Mouse (Mus musculus) small intestine, adult 2 months (tissue): ENCODE results near the gene Spata31d1b. TPM values are rescaled to one million over a fixed set of nuclear protein-coding genes. Genes with fewer than 3 reads are reported as not detected.
"Not testable (repeated sequence)": the region's sequence is repeated elsewhere in the genome, so short reads cannot be mapped to it uniquely, and the experiment has no call there.

ENCODE experiments used
- H3K27ac ChIP-seq: fragments of 200-500 bp; 2 replicates; pipeline ENCODE4 v1.5.1; 2012; ENCODE audit warnings: low read depth, low read length, control low read depth, inconsistent platforms; ENCODE audit not compliant: insufficient read depth
- H3K27me3 ChIP-seq: fragments of 200-500 bp; 2 replicates; pipeline ENCODE4 v1.6.1; 2012; ENCODE audit warnings: mild to moderate bottlenecking, moderate library complexity, low read length, inconsistent platforms; ENCODE audit not compliant: control insufficient read depth, insufficient read depth
- H3K36me3 ChIP-seq: fragments of 200-500 bp; 2 replicates; pipeline ENCODE4 v1.6.1; 2012; ENCODE audit warnings: mild to moderate bottlenecking, low read length, control low read depth, inconsistent platforms; ENCODE audit not compliant: control insufficient read depth, insufficient read depth
- H3K4me1 ChIP-seq: fragments of 200-500 bp; 2 replicates; pipeline ENCODE4 v1.6.1; 2012; ENCODE audit warnings: low read length, inconsistent platforms, mixed read lengths; ENCODE audit not compliant: control insufficient read depth, insufficient read depth, insufficient read length
- H3K4me3 ChIP-seq: fragments of 200-500 bp; 2 replicates; pipeline ENCODE4 v1.5.1; 2012; ENCODE audit warnings: low read depth, mild to moderate bottlenecking, control low read depth, inconsistent platforms, low read length, moderate library complexity
- CTCF ChIP-seq: fragments of 200-500 bp; IDR thresholded peaks from 2 replicates; pipeline ENCODE4 v1.5.1; 2012; ENCODE audit warnings: low read depth, mild to moderate bottlenecking, control low read depth, inconsistent platforms, low read length, moderate library complexity, mixed read lengths; ENCODE audit not compliant: insufficient replicate concordance, insufficient read length; ENCODE audit errors: extremely low read depth
- POLR2A ChIP-seq: fragments of 200-500 bp; IDR thresholded peaks from 2 replicates; pipeline ENCODE4 v1.6.1; 2012; ENCODE audit warnings: low read depth, mild to moderate bottlenecking, control low read depth, inconsistent platforms, low read length, moderate library complexity
- WGBS: fragments of 180-500 bp; shearing (Covaris S2); methylation state at CpG from one replicate; pipeline ENCODE4 v1.1.7; 2018; 5-methylcytosine and 5-hydroxymethylcytosine counted together
- polyA plus RNA-seq: library from polyadenylated mRNA; depleted of rRNA; stranded (reverse); fragments of >200 nt; gene quantifications from 2 replicates; pipeline ENCODE4 v1.2.3, GENCODE M21; 2012

Gene Spata31d1b
- polyA plus RNA-seq, 1 experiment = not detected

- H3K27ac ChIP-seq = no peak overlapping the region
- no peaks in the 10 kb centered on the region for H3K36me3 ChIP-seq
- TF ChIP-seq POLR2A = no peak
- TF ChIP-seq CTCF = no peak
- no peaks in the 10 kb centered on the region for H3K27me3 ChIP-seq
- no peak overlapping the region for H3K4me3 ChIP-seq
- whole genome bisulfite sequencing = 95% methylated on average over 1 of the region's 1 CpGs
- H3K4me1 ChIP-seq = no peaks in the 10 kb centered on the region
Measured at GRCm38 (mm10) chr13:59719475-59719874, 7.4 kb downstream of the Spata31d1b start.

- H3K36me3 ChIP-seq, H3K27ac ChIP-seq, H3K4me1 ChIP-seq, H3K4me3 ChIP-seq, H3K27me3 ChIP-seq: not testable (repeated sequence)
- WGBS = 87% methylated on average over 1 of the region's 1 CpGs
Measured at GRCm38 (mm10) chr13:59722089-59722488, 10.0 kb downstream of the Spata31d1b start.

- Histone ChIP-seq H3K36me3 (no peaks in the 10 kb centered on the region), H3K4me1 (no peaks in the 10 kb centered on the region), H3K4me3 (no peak overlapping the region), H3K27ac (no peak overlapping the region), H3K27me3 (no peaks in the 10 kb centered on the region)
- WGBS = 33% methylated on average over 29 of the region's 29 CpGs
- TF ChIP-seq CTCF (no peak), POLR2A (no peak)
Measured at GRCm38 (mm10) chr13:59726139-59726867, 14.2 kb downstream of the Spata31d1b start.

- Histone ChIP-seq H3K27me3 (no peaks in the 10 kb centered on the region), H3K4me1 (no peaks in the 10 kb centered on the region), H3K36me3 (no peaks in the 10 kb centered on the region), H3K27ac (no peak overlapping the region), H3K4me3 (no peak overlapping the region)
- WGBS = 14% methylated on average over 7 of the region's 7 CpGs
- TF ChIP-seq CTCF (peak; percentile 95), POLR2A (no peak)
Measured at GRCm38 (mm10) chr13:59728378-59729093, 16.5 kb downstream of the Spata31d1b start.

GRCm38 (mm10) chr13:59731652-59732051 lies 19.6 kb downstream of the Spata31d1b start, which contains the start of gene Spata31d1d:
Spata31d1d (minus strand) TSS chr13:59731752.
- 50% methylated on average over 7 of the region's 7 CpGs for WGBS
- no peaks in the 10 kb centered on the region for H3K36me3 ChIP-seq
- TF ChIP-seq CTCF (no peak), POLR2A (no peak)
- peaks cover 5% of the 10 kb centered on the region; the same call in 1 of the 2 replicates for H3K4me1 ChIP-seq
- H3K27ac ChIP-seq = no peak within 1 kb of the TSS
- no peaks in the 10 kb centered on the region for H3K27me3 ChIP-seq
- H3K4me3 ChIP-seq = no peak within 1 kb of the TSS

GRCm38 (mm10) chr13:59733936-59734335 lies 21.9 kb downstream of the Spata31d1b start:
- no peaks in the 10 kb centered on the region for H3K27me3 ChIP-seq
- peaks cover 5% of the 10 kb centered on the region; the same call in 1 of the 2 replicates for H3K4me1 ChIP-seq
- 49% methylated on average over 4 of the region's 4 CpGs for WGBS
- H3K4me3 ChIP-seq = no peak overlapping the region
- no peaks in the 10 kb centered on the region for H3K36me3 ChIP-seq
- TF ChIP-seq POLR2A (no peak), CTCF (no peak)
- H3K27ac ChIP-seq = no peak overlapping the region

- not testable (repeated sequence) for H3K27me3 ChIP-seq, H3K27ac ChIP-seq, H3K4me3 ChIP-seq, H3K4me1 ChIP-seq, H3K36me3 ChIP-seq
- 7% methylated on average over 6 of the region's 6 CpGs for WGBS
Measured at GRCm38 (mm10) chr13:59734347-59734746, 22.3 kb downstream of the Spata31d1b start.
